Mouse (Mus musculus) CH12.LX (cell line): ENCODE data around the gene Zfyve1.

Experiments used
- E2F4 ChIP-seq: IDR thresholded peaks from 2 replicates; pipeline ENCODE4 v1.6.1; 2011; ENCODE audit warnings: low read depth, low read length, improper control_type of control experiment; ENCODE audit not compliant: insufficient replicate concordance
- NRF1 ChIP-seq: IDR thresholded peaks from 2 replicates; pipeline ENCODE4 v1.6.1; 2014; ENCODE audit warnings: low read depth, mild to moderate bottlenecking, inconsistent platforms, low read length, improper control_type of control experiment, moderate library complexity
- TBP ChIP-seq: conservative IDR thresholded peaks from 2 replicates; pipeline ENCODE4 v1.6.1; 2011; ENCODE audit warnings: low read depth, low read length, improper control_type of control experiment

- TF ChIP-seq NRF1 (no peak), TBP (no peak), E2F4 (no peak)
Measured at GRCm38 (mm10) chr12:83553816-83554215, 43.2 kb downstream of the Zfyve1 start.
